Mouse (Mus musculus) hindbrain, embryonic 14.5 days (tissue): Measurements from ENCODE around the gene Icam1. TPM values are rescaled to one million over a fixed set of nuclear protein-coding genes. Genes with fewer than 3 reads are reported as not detected.

Experiments
- ATAC-seq: fragments of 200-750 bp; cut with Nextera tagmentation; 2 replicates; pipeline ENCODE4 v1.8.0; 2017; ENCODE audit warnings: moderate number of reproducible peaks, mild to moderate bottlenecking, moderate TSS enrichment, moderate library complexity; ENCODE audit not compliant: low FRiP score
- DNase-seq: peaks from one replicate; pipeline ENCODE4 v3.0.0-alpha.2; 2015; ENCODE audit warnings: low spot score
- H3K27ac ChIP-seq: fragments of 300-500 bp; sonication (generic); 2 replicates; pipeline ENCODE4 v1.5.1; 2014; ENCODE audit warnings: mild to moderate bottlenecking, moderate library complexity
- H3K27me3 ChIP-seq: fragments of 300-500 bp; sonication (generic); 2 replicates; pipeline ENCODE4 v1.6.1; 2014; ENCODE audit warnings: mild to moderate bottlenecking, low read length, mixed read lengths; ENCODE audit not compliant: control insufficient read depth, insufficient read depth
- H3K36me3 ChIP-seq: fragments of 300-500 bp; sonication (generic); replicated peaks from 2 replicates; pipeline ENCODE4 v1.6.1; 2014; ENCODE audit not compliant: control insufficient read depth, insufficient read depth
- H3K4me1 ChIP-seq: fragments of 300-500 bp; sonication (generic); replicated peaks from 2 replicates; pipeline ENCODE4 v1.6.1; 2014; ENCODE audit warnings: antibody characterized with exemption, low read length, mixed read lengths; ENCODE audit not compliant: control insufficient read depth, insufficient read depth
- H3K4me2 ChIP-seq: fragments of 300-500 bp; sonication (generic); replicated peaks from 2 replicates; pipeline ENCODE4 v1.6.1; 2014; ENCODE audit warnings: mild to moderate bottlenecking, moderate library complexity
- H3K4me3 ChIP-seq: fragments of 300-500 bp; sonication (generic); replicated peaks from 2 replicates; pipeline ENCODE4 v1.5.1; 2014; ENCODE audit warnings: mild to moderate bottlenecking, low read length
- H3K9ac ChIP-seq: fragments of 300-500 bp; sonication (generic); 2 replicates; pipeline ENCODE4 v1.6.1; 2014
- H3K9me3 ChIP-seq: fragments of 300-500 bp; sonication (generic); 2 replicates; pipeline ENCODE4 v1.6.1; 2016; ENCODE audit warnings: low read length; ENCODE audit not compliant: control insufficient read depth
- WGBS: fragments of 180-500 bp; shearing (Covaris S2); extraction: QIAGEN DNeasy Blood & Tissue Kit; methylation state at CpG from one replicate; pipeline ENCODE4 v1.1.7; 2014; 5-methylcytosine and 5-hydroxymethylcytosine counted together
- polyA plus RNA-seq: library from polyadenylated mRNA; unstranded; fragments of >200 nt; fragmentation: Nextera tagmentation; extraction: Ambion mirVana; gene quantifications from 2 replicates; pipeline ENCODE4 v1.2.1, GENCODE M21; 2014

The Icam1 gene
- polyA plus RNA-seq, 1 experiment from 2014 or later, result 3.6 TPM

DNA sequence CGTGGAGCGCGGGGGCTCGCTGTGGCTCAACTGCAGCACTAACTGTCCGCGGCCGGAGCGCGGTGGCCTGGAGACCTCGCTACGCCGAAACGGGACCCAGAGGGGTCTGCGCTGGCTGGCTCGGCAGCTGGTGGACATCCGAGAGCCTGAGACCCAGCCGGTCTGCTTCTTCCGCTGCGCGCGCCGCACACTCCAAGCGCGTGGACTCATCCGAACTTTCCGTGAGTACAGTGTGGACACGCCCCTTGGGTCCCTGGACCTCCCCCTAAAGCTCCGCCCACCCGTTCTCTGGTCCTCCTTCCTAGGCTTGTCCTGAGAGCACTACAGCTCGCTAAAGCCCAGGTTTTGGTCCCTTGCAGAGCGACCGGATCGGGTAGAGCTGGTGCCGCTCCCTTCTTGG lies 17.4 kb downstream of the Icam1 start:
- H3K9me3 ChIP-seq, result no peaks in the 10 kb centered on the region
- ATAC-seq, result no peak
- peak overlapping the region; percentile 90 for H3K4me2 ChIP-seq
- peak overlapping the region; percentile 41 for H3K4me3 ChIP-seq
- peaks cover 93% of the 10 kb centered on the region for H3K27me3 ChIP-seq
- whole genome bisulfite sequencing, result under 1% methylated on average over 34 of the region's 34 CpGs
- no peak overlapping the region for H3K27ac ChIP-seq
- H3K36me3 ChIP-seq, result no peaks in the 10 kb centered on the region
- H3K4me1 ChIP-seq, result peaks cover 51% of the 10 kb centered on the region
- peak; percentile 54 for DNase-seq
- no peak overlapping the region for H3K9ac ChIP-seq

DNA sequence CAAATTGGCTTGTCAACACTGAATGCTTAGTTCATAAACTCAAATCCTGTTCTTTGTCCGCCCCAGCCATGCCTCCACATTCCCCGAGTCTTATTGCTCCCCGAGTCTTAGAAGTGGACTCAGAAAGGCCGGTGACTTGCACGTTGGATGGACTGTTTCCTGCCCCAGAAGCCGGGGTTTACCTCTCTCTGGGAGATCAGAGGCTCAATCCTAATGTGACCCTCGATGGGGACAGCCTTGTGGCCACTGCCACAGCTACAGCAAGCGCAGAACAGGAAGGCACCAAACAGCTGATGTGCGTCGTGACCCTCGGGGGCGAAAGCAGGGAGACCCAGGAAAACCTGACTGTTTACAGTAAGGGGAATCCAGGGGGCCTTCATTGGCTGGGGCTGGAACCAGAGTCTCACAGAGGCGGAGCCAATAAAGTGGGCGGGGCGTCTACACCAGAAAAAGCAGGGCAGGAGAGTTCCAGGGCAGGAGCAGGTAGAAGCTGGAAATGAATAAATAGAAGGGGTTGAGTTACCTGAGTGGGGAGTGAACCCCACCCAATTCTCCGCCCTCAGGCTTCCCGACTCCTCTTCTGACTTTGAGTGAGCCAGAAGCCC lies 18.8 kb downstream of the Icam1 start:
- no peak overlapping the region for H3K4me3 ChIP-seq
- H3K4me1 ChIP-seq, result peaks cover 48% of the 10 kb centered on the region
- H3K27ac ChIP-seq, result no peak overlapping the region
- H3K36me3 ChIP-seq, result no peaks in the 10 kb centered on the region
- 0 out of 2 replicates have a peak overlapping the region, but pooled peaks have one; percentile 76 for H3K4me2 ChIP-seq
- WGBS, result 6% methylated on average over 17 of the region's 17 CpGs
- H3K27me3 ChIP-seq, result peaks cover 93% of the 10 kb centered on the region
- H3K9ac ChIP-seq, result no peak overlapping the region
- H3K9me3 ChIP-seq, result no peaks in the 10 kb centered on the region
- DNase-seq, result no peak
- no peak for ATAC-seq

GRCm38 (mm10) chr9:21035586-21035985 lies 19.8 kb downstream of the Icam1 start:
- 18% methylated on average over 9 of the region's 9 CpGs for WGBS
- Histone ChIP-seq H3K4me3 (peak overlapping the region; percentile 46; the same call in 1 of the 2 replicates), H3K4me1 (peaks cover 45% of the 10 kb centered on the region), H3K27ac (no peak overlapping the region), H3K9me3 (no peaks in the 10 kb centered on the region), H3K36me3 (no peaks in the 10 kb centered on the region), H3K27me3 (peaks cover 93% of the 10 kb centered on the region), H3K9ac (no peak overlapping the region), H3K4me2 (peak overlapping the region; percentile 76)
- DNase-seq (no peak), ATAC-seq (no peak)

- no peak overlapping the region for H3K27ac ChIP-seq
- H3K9me3 ChIP-seq, result no peaks in the 10 kb centered on the region
- no peaks in the 10 kb centered on the region for H3K36me3 ChIP-seq
- H3K27me3 ChIP-seq, result peaks cover 91% of the 10 kb centered on the region
- no peak overlapping the region for H3K9ac ChIP-seq
- 7% methylated on average over 20 of the region's 20 CpGs for WGBS
- peak overlapping the region; percentile 76 for H3K4me2 ChIP-seq
- no peak for DNase-seq
- peak overlapping the region; percentile 46 for H3K4me3 ChIP-seq
- no peak for ATAC-seq
- peaks cover 45% of the 10 kb centered on the region for H3K4me1 ChIP-seq
Measured at GRCm38 (mm10) chr9:21036161-21036560, 20.4 kb downstream of the Icam1 start.

GRCm38 (mm10) chr9:21036666-21037065 lies 20.9 kb downstream of the Icam1 start:
- H3K9me3 ChIP-seq, result no peaks in the 10 kb centered on the region
- no peaks in the 10 kb centered on the region for H3K36me3 ChIP-seq
- no peak overlapping the region for H3K9ac ChIP-seq
- H3K27me3 ChIP-seq, result peaks cover 90% of the 10 kb centered on the region
- ATAC-seq (no peak), DNase-seq (no peak)
- H3K4me3 ChIP-seq, result peak overlapping the region; percentile 46
- H3K27ac ChIP-seq, result no peak overlapping the region
- H3K4me2 ChIP-seq, result peak overlapping the region; percentile 76
- peaks cover 44% of the 10 kb centered on the region for H3K4me1 ChIP-seq
- WGBS, result 2% methylated on average over 22 of the region's 22 CpGs

DNA sequence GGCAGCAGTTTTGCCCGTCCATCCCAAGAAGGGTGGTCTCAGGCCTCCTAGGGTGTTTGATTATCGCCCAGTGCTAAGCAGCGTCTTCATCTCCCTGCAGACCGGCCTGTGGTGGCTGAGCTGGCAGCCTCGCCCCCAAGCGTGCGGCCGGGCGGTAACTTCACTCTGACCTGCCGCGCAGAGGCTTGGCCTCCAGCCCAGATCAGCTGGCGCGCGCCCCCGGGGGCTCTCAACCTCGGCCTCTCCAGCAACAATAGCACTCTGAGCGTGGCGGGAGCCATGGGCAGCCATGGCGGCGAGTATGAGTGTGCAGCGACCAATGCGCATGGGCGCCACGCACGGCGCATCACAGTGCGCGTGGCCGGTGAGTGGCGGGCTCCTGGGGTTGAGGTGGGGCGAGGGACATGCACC lies 21.7 kb downstream of the Icam1 start:
- Histone ChIP-seq H3K4me2 (peak overlapping the region; percentile 76), H3K4me1 (peaks cover 36% of the 10 kb centered on the region), H3K9ac (peak overlapping the region; percentile 70), H3K27ac (no peak overlapping the region), H3K9me3 (no peaks in the 10 kb centered on the region), H3K27me3 (peaks cover 82% of the 10 kb centered on the region), H3K4me3 (peak overlapping the region; percentile 46), H3K36me3 (no peaks in the 10 kb centered on the region)
- ATAC-seq, result peak; percentile 74; the same call in 1 of the 2 replicates
- under 1% methylated on average over 31 of the region's 31 CpGs for WGBS
- peak; percentile 61 for DNase-seq

DNA sequence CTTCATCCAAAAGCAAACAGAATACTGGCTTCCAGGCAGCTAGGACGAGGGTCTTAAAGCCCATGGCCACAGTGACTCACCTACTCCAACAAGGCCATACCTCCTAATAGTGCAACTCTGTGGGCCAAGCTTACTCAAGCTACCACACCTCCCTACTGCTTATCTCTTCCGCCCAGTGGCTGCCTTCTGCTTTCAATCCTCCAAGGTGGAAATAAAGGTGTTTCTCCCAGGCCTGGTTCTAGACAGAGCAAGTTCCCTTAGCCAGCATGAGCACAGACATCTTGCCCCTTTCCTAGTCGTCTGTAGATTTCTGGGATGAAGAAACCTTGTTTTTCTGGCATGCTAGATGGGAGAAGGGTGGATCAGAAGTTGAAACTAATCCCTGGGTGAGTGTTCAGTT lies 24.0 kb downstream of the Icam1 start:
- Histone ChIP-seq H3K27ac (no peak overlapping the region), H3K36me3 (no peaks in the 10 kb centered on the region), H3K9me3 (no peaks in the 10 kb centered on the region), H3K4me3 (no peak overlapping the region), H3K4me1 (peaks cover 25% of the 10 kb centered on the region; the same call in 1 of the 2 replicates), H3K4me2 (no peak overlapping the region), H3K27me3 (peaks cover 59% of the 10 kb centered on the region), H3K9ac (no peak overlapping the region)
- no peak for ATAC-seq
- 75% methylated on average over 3 of the region's 3 CpGs for WGBS
- no peak for DNase-seq

DNA sequence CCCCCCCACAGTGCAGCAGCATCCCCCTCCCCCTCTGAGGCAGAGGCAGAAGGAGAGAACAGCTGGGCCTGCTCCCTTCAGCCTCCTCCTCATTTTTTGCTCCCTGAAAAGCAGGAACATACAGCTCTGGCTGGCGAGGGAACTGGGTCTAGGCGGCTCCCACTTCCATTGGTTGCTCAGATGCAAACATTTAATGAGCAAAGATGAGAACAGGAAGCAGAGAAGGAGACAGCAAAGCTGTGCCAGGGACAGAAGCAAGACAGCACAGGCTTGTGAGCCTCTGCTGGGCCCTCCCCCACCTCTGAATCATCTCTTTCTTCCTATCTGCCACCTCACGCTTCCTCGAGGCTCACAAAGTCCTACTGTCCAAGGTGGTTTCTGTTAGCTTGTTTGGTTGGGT lies 25.5 kb downstream of the Icam1 start:
- ATAC-seq, result no peak
- 61% methylated on average over 4 of the region's 4 CpGs for WGBS

GRCm38 (mm10) chr9:21043563-21043962 lies 27.8 kb downstream of the Icam1 start:
- ATAC-seq, result no peak
- DNase-seq, result no peak
- 87% methylated on average over 4 of the region's 4 CpGs for WGBS
- Histone ChIP-seq H3K27ac (no peak overlapping the region), H3K4me2 (no peak overlapping the region), H3K9me3 (no peaks in the 10 kb centered on the region), H3K4me3 (no peak overlapping the region), H3K36me3 (no peaks in the 10 kb centered on the region), H3K4me1 (no peaks in the 10 kb centered on the region), H3K27me3 (peaks cover 21% of the 10 kb centered on the region), H3K9ac (no peak overlapping the region)

More for the DNA sequence above, 25.5 kb downstream of the Icam1 start:
- peaks cover 20% of the 10 kb centered on the region; the same call in 1 of the 2 replicates for H3K4me1 ChIP-seq
- no peak overlapping the region for H3K4me2 ChIP-seq
- DNase-seq, result no peak
- no peaks in the 10 kb centered on the region for H3K9me3 ChIP-seq
- H3K27me3 ChIP-seq, result peaks cover 44% of the 10 kb centered on the region
- H3K36me3 ChIP-seq, result no peaks in the 10 kb centered on the region
- no peak overlapping the region for H3K27ac ChIP-seq
- no peak overlapping the region for H3K9ac ChIP-seq
- no peak overlapping the region for H3K4me3 ChIP-seq
